ENCODE assay signal across 9 mouse cellular contexts in genomic region chr10:128920736-128921161, GRCm38 (mm10). TPM values are rescaled to one million over a fixed set of nuclear protein-coding genes. Genes with fewer than 3 reads are reported as not detected.
DNase-seq lines count a peak whose midpoint lies in the region; ATAC-seq and TF ChIP-seq lines count a peak whose summit lies in the region.
"Had no signal": no experiment of that assay in that cellular context is flagged by ENCODE, and none has a peak within 500 bp of the region (broad histone marks: within the 10 kb centered on the region; RNA-seq: fewer than 3 reads in every experiment).

No protein-coding gene starts in this region.

- TF ChIP-seq CTCF in hindbrain, postnatal 0 days (IDR thresholded peaks at IDR 0.05; ENCODE audit: low read depth), result no peak

- peak overlapping the region; percentile 0 for H3ac ChIP-seq in myocyte (ENCODE audit: control insufficient read depth, insufficient read length)

- no peak for TF ChIP-seq POLR2A in myocyte (IDR thresholded peaks at IDR 0.05; ENCODE audit: insufficient read length, low read depth)

- H3K79me2 ChIP-seq in myocyte (ENCODE audit: control insufficient read depth, insufficient read depth), result peaks cover 14% of the 10 kb centered on the region

- peak; percentile 51 for DNase-seq in gastrocnemius, postnatal 25 days
- DNase-seq in gastrocnemius, postnatal 10 days, result no peak
- no peak for DNase-seq in neural tube, embryonic 10.5 days (ENCODE audit: extremely low spot score, low spot score)
- DNase-seq in hindbrain, postnatal 0 days (ENCODE audit: low spot score), result no peak
- no peak for DNase-seq in layer of hippocampus, adult 9-10 months (ENCODE audit: low spot score)
- no peak for DNase-seq in right cerebral cortex, adult 2 months (ENCODE audit: low spot score in 2 of 2)
- DNase-seq: liver, embryonic 13.5 days had no signal

- no peak overlapping the region for H3K4me2 ChIP-seq in neural tube, embryonic 15.5 days
- H3K4me2 ChIP-seq in hindbrain, postnatal 0 days (ENCODE audit: low read depth, low read length), result no peak overlapping the region
- H3K4me2 ChIP-seq in myocyte (ENCODE audit: low read depth), result peak overlapping the region; percentile 92
- H3K4me2 ChIP-seq: liver, embryonic 13.5 days had no signal

- H3K9me3 ChIP-seq in neural tube, embryonic 15.5 days (replicated peaks), result no peaks in the 10 kb centered on the region
- no peaks in the 10 kb centered on the region for H3K9me3 ChIP-seq in hindbrain, postnatal 0 days (ENCODE audit: low read length)
- H3K9me3 ChIP-seq: liver, embryonic 13.5 days had no signal

- peaks cover 57% of the 10 kb centered on the region for H3K4me1 ChIP-seq in neural tube, embryonic 15.5 days
- H3K4me1 ChIP-seq in hindbrain, postnatal 0 days (ENCODE audit: insufficient read depth, low read length), result peaks cover 23% of the 10 kb centered on the region

- no peaks in the 10 kb centered on the region for H3K27me3 ChIP-seq in neural tube, embryonic 15.5 days (replicated peaks)
- no peaks in the 10 kb centered on the region for H3K27me3 ChIP-seq in hindbrain, postnatal 0 days (ENCODE audit: insufficient read depth, low read length)
- H3K27me3 ChIP-seq in myocyte (ENCODE audit: control insufficient read depth, insufficient read depth, insufficient read length), result no peaks in the 10 kb centered on the region

- no peak overlapping the region for H3K9ac ChIP-seq in neural tube, embryonic 15.5 days (replicated peaks)
- H3K9ac ChIP-seq in hindbrain, postnatal 0 days (replicated peaks; ENCODE audit: low read length), result no peak overlapping the region
- H3K9ac ChIP-seq: liver, embryonic 13.5 days had no signal

- H3K36me3 ChIP-seq in neural tube, embryonic 15.5 days, result peaks cover 6% of the 10 kb centered on the region; the same call in 1 of the 2 replicates
- no peaks in the 10 kb centered on the region; the same call in 1 of the 2 replicates for H3K36me3 ChIP-seq in hindbrain, postnatal 0 days (ENCODE audit: insufficient read depth, low read length)
- H3K36me3 ChIP-seq in myocyte (ENCODE audit: control insufficient read depth, insufficient read depth), result peaks cover 18% of the 10 kb centered on the region

- peak overlapping the region; percentile 70 for H3K27ac ChIP-seq in neural tube, embryonic 15.5 days (replicated peaks)
- H3K27ac ChIP-seq in hindbrain, postnatal 0 days, result peak overlapping the region; percentile 95
- H3K27ac ChIP-seq: liver, embryonic 13.5 days had no signal

- no peak overlapping the region for H3K4me3 ChIP-seq in neural tube, embryonic 15.5 days (replicated peaks)
- no peak overlapping the region for H3K4me3 ChIP-seq in hindbrain, postnatal 0 days (ENCODE audit: low read length)
- H3K4me3 ChIP-seq in myocyte, result peak overlapping the region; percentile 34
- H3K4me3 ChIP-seq: liver, embryonic 13.5 days had no signal

- no peak for ATAC-seq in neural tube, embryonic 15.5 days (ENCODE audit: low FRiP score)
- no peak for ATAC-seq in hindbrain, postnatal 0 days

- WGBS in neural tube, embryonic 15.5 days, result 78% methylated on average over 3 of the region's 3 CpGs
- WGBS in hindbrain, postnatal 0 days, result 56% methylated on average over 3 of the region's 3 CpGs

TF ChIP-seq in myocyte, 11 proteins besides CTCF, POLR2A, EP300 and RAD21:
- TF ChIP-seq POLR2AphosphoS2 (IDR thresholded peaks at IDR 0.05; ENCODE audit: insufficient read length, low read depth), result no peak
- no peak for TF ChIP-seq CEBPB (IDR thresholded peaks at IDR 0.05; ENCODE audit: insufficient read depth, poor library complexity, severe bottlenecking)
- TF ChIP-seq REST (IDR thresholded peaks at IDR 0.05; ENCODE audit: insufficient read depth, insufficient read length), result no peak
- no peak for TF ChIP-seq TCF12 (IDR thresholded peaks at IDR 0.05; ENCODE audit: insufficient read depth, poor library complexity, severe bottlenecking)
TF ChIP-seq in myocyte: peak in this region for 0.

RNA-seq across cellular contexts. Expression of gene Rdh5, which starts 1.9 kb away (rescaled TPM):
- 1 to 10 TPM; 4.3 to 4.7 TPM for total RNA-seq in gastrocnemius, postnatal 25 days (2021)
- total RNA-seq in gastrocnemius, postnatal 10 days (2021), result 10 to 100 TPM in 1 of 2 experiments, 1 to 10 TPM in 1; 8.2 to 12.5 TPM
- 15.7 and 19.8 TPM in 2 replicates for polyA plus RNA-seq in neural tube, embryonic 15.5 days (2015; fragmentation: Nextera tagmentation; extraction: Ambion mirVana)
- 22.6 and 24.8 TPM in 2 replicates for total RNA-seq in hindbrain, postnatal 0 days (2014; rRNA removed)
- 21.0 and 29.2 TPM in 2 replicates for polyA plus RNA-seq in hindbrain, postnatal 0 days (2015; fragmentation: Nextera tagmentation; extraction: Ambion mirVana)
- polyA plus RNA-seq in myocyte (2012; fragmentation: generic; extraction: Trizol), result 63.3 TPM

RNA-seq across cellular contexts. Expression of gene Bloc1s1, which starts 3.1 kb away (rescaled TPM):
- total RNA-seq in gastrocnemius, postnatal 25 days (2021), result 100 to 1,000 TPM; 152 to 165 TPM
- total RNA-seq in gastrocnemius, postnatal 10 days (2021), result 100 to 1,000 TPM; 201 to 210 TPM
- polyA plus RNA-seq in neural tube, embryonic 15.5 days (2015; fragmentation: Nextera tagmentation; extraction: Ambion mirVana), result 248 and 265 TPM in 2 replicates
- 70.9 and 97.6 TPM in 2 replicates for total RNA-seq in hindbrain, postnatal 0 days (2014; rRNA removed)
- polyA plus RNA-seq in hindbrain, postnatal 0 days (2015; fragmentation: Nextera tagmentation; extraction: Ambion mirVana), result 292 and 298 TPM in 2 replicates
- polyA plus RNA-seq in myocyte (2012; fragmentation: generic; extraction: Trizol), result 238 TPM

RNA-seq across cellular contexts. Expression of gene Itga7, which starts 12.9 kb away (rescaled TPM):
- 10 to 100 TPM; 63.5 to 67.3 TPM for total RNA-seq in gastrocnemius, postnatal 25 days (2021)
- total RNA-seq in gastrocnemius, postnatal 10 days (2021), result 100 to 1,000 TPM; 125 to 127 TPM
- 7.2 and 8.8 TPM in 2 replicates for polyA plus RNA-seq in neural tube, embryonic 15.5 days (2015; fragmentation: Nextera tagmentation; extraction: Ambion mirVana)
- 29.0 and 30.6 TPM in 2 replicates for total RNA-seq in hindbrain, postnatal 0 days (2014; rRNA removed)
- 15.1 and 16.9 TPM in 2 replicates for polyA plus RNA-seq in hindbrain, postnatal 0 days (2015; fragmentation: Nextera tagmentation; extraction: Ambion mirVana)
- 635 TPM for polyA plus RNA-seq in myocyte (2012; fragmentation: generic; extraction: Trizol)

RNA-seq across cellular contexts. Expression of gene Cd63, which starts 20.0 kb away (rescaled TPM):
- total RNA-seq in gastrocnemius, postnatal 25 days (2021), result 100 to 1,000 TPM; 103 to 142 TPM
- total RNA-seq in gastrocnemius, postnatal 10 days (2021), result 100 to 1,000 TPM; 198 to 258 TPM
- 254 and 295 TPM in 2 replicates for polyA plus RNA-seq in neural tube, embryonic 15.5 days (2015; fragmentation: Nextera tagmentation; extraction: Ambion mirVana)
- 35.2 and 40.9 TPM in 2 replicates for total RNA-seq in hindbrain, postnatal 0 days (2014; rRNA removed)
- 417 and 436 TPM in 2 replicates for polyA plus RNA-seq in hindbrain, postnatal 0 days (2015; fragmentation: Nextera tagmentation; extraction: Ambion mirVana)
- 2,403 TPM for polyA plus RNA-seq in myocyte (2012; fragmentation: generic; extraction: Trizol)

RNA-seq across cellular contexts. Expression of gene Gdf11, which starts 29.2 kb away (rescaled TPM):
- 1 to 10 TPM; 3.9 to 4.1 TPM for total RNA-seq in gastrocnemius, postnatal 25 days (2021)
- total RNA-seq in gastrocnemius, postnatal 10 days (2021), result 1 to 10 TPM; 8.2 to 9.5 TPM
- polyA plus RNA-seq in neural tube, embryonic 15.5 days (2015; fragmentation: Nextera tagmentation; extraction: Ambion mirVana), result 6.8 and 9.0 TPM in 2 replicates
- 15.9 and 18.8 TPM in 2 replicates for total RNA-seq in hindbrain, postnatal 0 days (2014; rRNA removed)
- 6.7 and 7.6 TPM in 2 replicates for polyA plus RNA-seq in hindbrain, postnatal 0 days (2015; fragmentation: Nextera tagmentation; extraction: Ambion mirVana)
- polyA plus RNA-seq in myocyte (2012; fragmentation: generic; extraction: Trizol), result 17.9 TPM
